Comparison of ENCODE assay signal across 22 mouse cellular contexts in genomic region chr12:91427129-91427528, GRCm38 (mm10). TPM values are rescaled to one million over a fixed set of nuclear protein-coding genes. Genes with fewer than 3 reads are reported as not detected.
A peak's percentile ranks its signal among the peaks of the same experiment; 100 is the strongest.
DNase-seq lines count a peak whose midpoint lies in the region; ATAC-seq lines count a peak whose summit lies in the region.
"Had no signal": no experiment of that assay in that cellular context is flagged by ENCODE, and none has a peak within 500 bp of the region (broad histone marks: within the 10 kb centered on the region; RNA-seq: fewer than 3 reads in every experiment).

No protein-coding gene starts in this region.

- no peaks in the 10 kb centered on the region for H3K27me3 ChIP-seq in heart, embryonic 10.5 days (ENCODE audit: insufficient read depth, poor library complexity, severe bottlenecking)
- H3K27me3 ChIP-seq in hindbrain, embryonic 11.5 days (ENCODE audit: control insufficient read depth, insufficient read depth, low read length): no peaks in the 10 kb centered on the region
- no peaks in the 10 kb centered on the region for H3K27me3 ChIP-seq in hindbrain, embryonic 12.5 days
- H3K27me3 ChIP-seq: embryonic facial prominence, embryonic 13.5 days; embryonic facial prominence, embryonic 15.5 days; forebrain, embryonic 12.5 days had no signal

- peak; percentile 61 for DNase-seq in heart, embryonic 10.5 days (ENCODE audit: low spot score)
- DNase-seq in heart, adult 9 months (ENCODE audit: low spot score in 2 of 2): no peak
- no peak for DNase-seq in hindbrain, embryonic 11.5 days (ENCODE audit: low spot score)
- DNase-seq: adrenal gland, adult 2 months; adrenal gland, postnatal 10 days; adrenal gland, postnatal 25 days; cerebellum, adult 11 months; cerebellum, adult 18-20 months; cerebellum, adult 8-10 months; cerebellum, adult 9-11 months; cerebellum, postnatal 14 days; cerebellum, postnatal 36 days; embryo, embryonic 11 days had no signal

- WGBS in heart, embryonic 10.5 days: 66% methylated on average over 2 of the region's 2 CpGs
- 41% methylated on average over 2 of the region's 2 CpGs for WGBS in hindbrain, embryonic 11.5 days
- WGBS in hindbrain, embryonic 12.5 days: 41% methylated on average over 2 of the region's 2 CpGs

- no peaks in the 10 kb centered on the region for H3K36me3 ChIP-seq in heart, embryonic 10.5 days
- H3K36me3 ChIP-seq in hindbrain, embryonic 11.5 days (ENCODE audit: control insufficient read depth, insufficient read depth, low read length): no peaks in the 10 kb centered on the region
- no peaks in the 10 kb centered on the region for H3K36me3 ChIP-seq in hindbrain, embryonic 12.5 days
- H3K36me3 ChIP-seq: embryonic facial prominence, embryonic 13.5 days; embryonic facial prominence, embryonic 15.5 days; forebrain, embryonic 10.5 days; forebrain, embryonic 12.5 days had no signal

- peak; percentile 57 for ATAC-seq in hindbrain, embryonic 11.5 days (ENCODE audit: low FRiP score)
- no peak for ATAC-seq in hindbrain, embryonic 12.5 days (ENCODE audit: low FRiP score)
- ATAC-seq: forebrain, embryonic 14.5 days; forebrain, embryonic 16.5 days had no signal

- no peak overlapping the region for H3K27ac ChIP-seq in heart, embryonic 10.5 days
- no peak overlapping the region for H3K27ac ChIP-seq in hindbrain, embryonic 11.5 days (ENCODE audit: low read depth, low read length)
- no peak overlapping the region for H3K27ac ChIP-seq in hindbrain, embryonic 12.5 days
- H3K27ac ChIP-seq: embryonic facial prominence, embryonic 13.5 days; embryonic facial prominence, embryonic 15.5 days; forebrain, embryonic 10.5 days; forebrain, embryonic 12.5 days had no signal

- H3K4me2 ChIP-seq in hindbrain, embryonic 11.5 days (replicated peaks; ENCODE audit: low read depth, low read length): no peak overlapping the region
- no peak overlapping the region for H3K4me2 ChIP-seq in hindbrain, embryonic 12.5 days (replicated peaks)
- H3K4me2 ChIP-seq: embryonic facial prominence, embryonic 13.5 days; embryonic facial prominence, embryonic 15.5 days; forebrain, embryonic 12.5 days had no signal

- no peaks in the 10 kb centered on the region for H3K9me3 ChIP-seq in heart, embryonic 10.5 days
- H3K9me3 ChIP-seq in hindbrain, embryonic 11.5 days (ENCODE audit: control insufficient read depth, low read length): no peaks in the 10 kb centered on the region
- no peaks in the 10 kb centered on the region for H3K9me3 ChIP-seq in hindbrain, embryonic 12.5 days (replicated peaks)
- H3K9me3 ChIP-seq: embryonic facial prominence, embryonic 13.5 days; embryonic facial prominence, embryonic 15.5 days; forebrain, embryonic 10.5 days; forebrain, embryonic 12.5 days had no signal

- no peak overlapping the region for H3K9ac ChIP-seq in hindbrain, embryonic 11.5 days (ENCODE audit: low read depth, low read length)
- H3K9ac ChIP-seq in hindbrain, embryonic 12.5 days: no peak overlapping the region
- H3K9ac ChIP-seq: embryonic facial prominence, embryonic 13.5 days; embryonic facial prominence, embryonic 15.5 days; forebrain, embryonic 12.5 days had no signal

- no peak overlapping the region for H3K4me3 ChIP-seq in heart, embryonic 10.5 days
- no peak overlapping the region for H3K4me3 ChIP-seq in hindbrain, embryonic 11.5 days (ENCODE audit: low read depth, low read length)
- H3K4me3 ChIP-seq in hindbrain, embryonic 12.5 days: no peak overlapping the region
- H3K4me3 ChIP-seq: embryonic facial prominence, embryonic 13.5 days; embryonic facial prominence, embryonic 15.5 days; erythroblast, embryonic 14.5 days; forebrain, embryonic 10.5 days; forebrain, embryonic 12.5 days had no signal

- 0 out of 2 replicates have a peak, but pooled peaks cover 2% of the 10 kb centered on the region for H3K4me1 ChIP-seq in heart, embryonic 10.5 days
- no peaks in the 10 kb centered on the region for H3K4me1 ChIP-seq in hindbrain, embryonic 11.5 days (replicated peaks; ENCODE audit: control insufficient read depth, insufficient read depth, low read length)
- no peaks in the 10 kb centered on the region for H3K4me1 ChIP-seq in hindbrain, embryonic 12.5 days
- H3K4me1 ChIP-seq: embryonic facial prominence, embryonic 13.5 days; embryonic facial prominence, embryonic 15.5 days; forebrain, embryonic 10.5 days; forebrain, embryonic 12.5 days had no signal

RNA-seq across cellular contexts. Expression of gene Tshr, which starts 42.8 kb away (rescaled TPM):
- polyA plus RNA-seq in heart, embryonic 10.5 days (2016; fragmentation: Nextera tagmentation; extraction: Ambion mirVana): 0.07 and 0.36 TPM in 2 replicates
- 0.25 TPM in 1 of 2 replicates, not detected in the other for polyA plus RNA-seq in hindbrain, embryonic 11.5 days (2014; fragmentation: Nextera tagmentation; extraction: Ambion mirVana)
- 0.25 and 0.39 TPM in 2 replicates for polyA plus RNA-seq in hindbrain, embryonic 12.5 days (2016; fragmentation: Nextera tagmentation; extraction: Ambion mirVana)
- polyA plus RNA-seq: C2C12; erythroblast, embryonic 14.5 days had no signal

RNA-seq across cellular contexts. Expression of gene Cep128, which starts 42.9 kb away (rescaled TPM):
- 6.3 and 7.1 TPM in 2 replicates for polyA plus RNA-seq in heart, embryonic 10.5 days (2016; fragmentation: Nextera tagmentation; extraction: Ambion mirVana)
- 10.5 and 10.7 TPM in 2 replicates for polyA plus RNA-seq in hindbrain, embryonic 11.5 days (2014; fragmentation: Nextera tagmentation; extraction: Ambion mirVana)
- polyA plus RNA-seq in hindbrain, embryonic 12.5 days (2016; fragmentation: Nextera tagmentation; extraction: Ambion mirVana): 8.1 and 8.7 TPM in 2 replicates
